Mouse (Mus musculus) megakaryocyte-erythroid progenitor cell, adult 5-6 weeks (primary cell): ENCODE measurements around the gene Ahsg. TPM values are rescaled to one million over a fixed set of nuclear protein-coding genes. Genes with fewer than 3 reads are reported as not detected.

Experiments used
- ATAC-seq: replicated peaks from 2 replicates; pipeline ENCODE4 v1.8.0; 2016; ENCODE audit warnings: mild to moderate bottlenecking, inconsistent platforms; ENCODE audit not compliant: severe bottlenecking, poor library complexity, low FRiP score, low TSS enrichment
- total RNA-seq, 2 experiments: library from RNA; stranded (forward) in 1 of 2; stranded (reverse) in 1 of 2; fragments of 200-1000, 215-1000 nt in 1 of 2; fragments of >200 nt in 1 of 2; fragmentation: Nextera tagmentation in 1 of 2; gene quantifications; 2 replicates each; pipeline ENCODE4 v1.2.3; 2014 to 2017

Ahsg gene
- total RNA-seq, 2 experiments from 2014 or later: not detected

- no peak for ATAC-seq
These were observed 7.6 kb upstream of the Ahsg start for GRCm38 (mm10) chr16:22883441-22883840.

GRCm38 (mm10) chr16:22885356-22885755 lies 5.7 kb upstream of the Ahsg start:
- ATAC-seq: no peak

GRCm38 (mm10) chr16:22886726-22887125 lies 4.4 kb upstream of the Ahsg start:
- no peak for ATAC-seq

- no peak for ATAC-seq
These were observed 2.2 kb upstream of the Ahsg start for GRCm38 (mm10) chr16:22888835-22889234.

- ATAC-seq: no peak
These were observed 1.4 kb upstream of the Ahsg start for GRCm38 (mm10) chr16:22889716-22890115.

GRCm38 (mm10) chr16:22891733-22892154 lies 667 bp downstream of the Ahsg start:
- ATAC-seq: no peak

- no peak for ATAC-seq
These were observed 3.0 kb downstream of the Ahsg start for GRCm38 (mm10) chr16:22894095-22894494.

- no peak for ATAC-seq
These were observed 5.5 kb downstream of the Ahsg start for GRCm38 (mm10) chr16:22896618-22897017.

- no peak for ATAC-seq
These were observed 8.3 kb downstream of the Ahsg start for GRCm38 (mm10) chr16:22899346-22899745.

- ATAC-seq: no peak
These were observed 8.9 kb downstream of the Ahsg start for GRCm38 (mm10) chr16:22899866-22900570.

- no peak for ATAC-seq
These were observed 10.2 kb downstream of the Ahsg start for GRCm38 (mm10) chr16:22901326-22901725.

GRCm38 (mm10) chr16:22909290-22909689 lies 18.2 kb downstream of the Ahsg start:
- ATAC-seq: no peak

- no peak for ATAC-seq
These were observed 20.9 kb downstream of the Ahsg start for GRCm38 (mm10) chr16:22911986-22912385.

- ATAC-seq: no peak
These were observed 21.8 kb downstream of the Ahsg start for GRCm38 (mm10) chr16:22912886-22913285.

GRCm38 (mm10) chr16:22914276-22914675 lies 23.2 kb downstream of the Ahsg start:
- no peak for ATAC-seq

- no peak for ATAC-seq
These were observed 27.0 kb downstream of the Ahsg start, which contains the start of gene Fetub for GRCm38 (mm10) chr16:22918034-22918433. Fetub (plus strand) TSS chr16:22918334.

GRCm38 (mm10) chr16:22918664-22919312 lies 27.7 kb downstream of the Ahsg start:
- ATAC-seq: no peak

GRCm38 (mm10) chr16:22919971-22920854 lies 29.1 kb downstream of the Ahsg start:
- no peak for ATAC-seq

GRCm38 (mm10) chr16:22921761-22922160 lies 30.7 kb downstream of the Ahsg start:
- no peak for ATAC-seq

- no peak for ATAC-seq
These were observed 31.4 kb downstream of the Ahsg start for GRCm38 (mm10) chr16:22922433-22922832.
